Mouse (Mus musculus) gastrocnemius, postnatal 10 days (tissue): ENCODE measurements at regions not wholly inside any gene's neighbourhood (a gene's known extent, or its start where the extent isn't known, plus 50 kb on each side); places are given as distances from the start of the nearest gene placed in this dataset.
A peak's percentile ranks its signal among the peaks of the same experiment; 100 is the strongest.

Experiments used
- DNase-seq: peaks from one replicate; pipeline ENCODE4 v3.0.0; 2021; ENCODE audit warnings: mixed read lengths

- DNase-seq, result no peak
These were observed 240.7 kb downstream of the Rplp1 start for GRCm38 (mm10) chr9:61673575-61674203.

GRCm38 (mm10) chr9:61670986-61671385 lies 243.4 kb downstream of the Rplp1 start:
- no peak for DNase-seq

- DNase-seq, result no peak
These were observed 244.4 kb downstream of the Rplp1 start for GRCm38 (mm10) chr9:61669729-61670520.

GRCm38 (mm10) chr9:61668723-61669122 lies 245.6 kb downstream of the Rplp1 start:
- DNase-seq, result no peak

- DNase-seq, result no peak
These were observed 246.1 kb downstream of the Rplp1 start for GRCm38 (mm10) chr9:61668157-61668697.

- DNase-seq, result no peak
These were observed 246.8 kb downstream of the Rplp1 start for GRCm38 (mm10) chr9:61667453-61668074.

GRCm38 (mm10) chr9:61666761-61667332 lies 247.5 kb downstream of the Rplp1 start:
- DNase-seq, result no peak

GRCm38 (mm10) chr9:61666118-61666517 lies 248.2 kb downstream of the Rplp1 start:
- no peak for DNase-seq

- no peak for DNase-seq
These were observed 249.1 kb downstream of the Rplp1 start for GRCm38 (mm10) chr9:61665254-61665653.

GRCm38 (mm10) chr9:61664000-61664622 lies 250.2 kb downstream of the Rplp1 start:
- DNase-seq, result no peak

GRCm38 (mm10) chr9:61662055-61663028 lies 252.0 kb downstream of the Rplp1 start:
- DNase-seq, result no peak

GRCm38 (mm10) chr9:61660191-61660590 lies 254.2 kb downstream of the Rplp1 start:
- no peak for DNase-seq

GRCm38 (mm10) chr9:61657996-61658395 lies 256.3 kb downstream of the Rplp1 start:
- no peak for DNase-seq

- peak; percentile 67 for DNase-seq
These were observed 258.8 kb downstream of the Rplp1 start for GRCm38 (mm10) chr9:61655433-61655981.

GRCm38 (mm10) chr9:61645661-61646425 lies 268.5 kb downstream of the Rplp1 start:
- DNase-seq, result peak; percentile 55

- DNase-seq, result no peak
These were observed 268.6 kb downstream of the Tle3 start for GRCm38 (mm10) chr9:61640739-61641138.

- no peak for DNase-seq
These were observed 266.7 kb downstream of the Tle3 start for GRCm38 (mm10) chr9:61638908-61639307.

- DNase-seq, result no peak
These were observed 261.8 kb downstream of the Tle3 start for GRCm38 (mm10) chr9:61633936-61634335.

- no peak for DNase-seq
These were observed 260.4 kb downstream of the Tle3 start for GRCm38 (mm10) chr9:61632602-61633001.

GRCm38 (mm10) chr9:61631097-61631496 lies 258.9 kb downstream of the Tle3 start:
- no peak for DNase-seq
